Mouse (Mus musculus): Measurements from ENCODE around the gene Krtap3-1. TPM values are rescaled to one million over a fixed set of nuclear protein-coding genes. Genes with fewer than 3 reads are reported as not detected.

Gene Krtap3-1
- polyA plus RNA-seq, 1 experiment from 2014 or later, result not detected

- WGBS (ENCODE audit: insufficient replicate concordance), result 5% methylated on average over 7 of the region's 7 CpGs
- H3K27ac ChIP-seq, result no peak overlapping the region
- no peak overlapping the region for H3K9ac ChIP-seq
- DNase-seq (peak; percentile 9), ATAC-seq (ENCODE audit: low read depth) (no peak)
- H3K4me3 ChIP-seq (replicated peaks), result no peak overlapping the region
- no peaks in the 10 kb centered on the region for H3K4me1 ChIP-seq (replicated peaks)
- H3K27me3 ChIP-seq, result no peaks in the 10 kb centered on the region
- no peaks in the 10 kb centered on the region for H3K9me3 ChIP-seq (replicated peaks)
- no peaks in the 10 kb centered on the region for H3K36me3 ChIP-seq
- H3K4me2 ChIP-seq, result no peak overlapping the region
These were observed 7.7 kb upstream of the Krtap3-1 start for GRCm38 (mm10) chr11:99574106-99574505.

DNA sequence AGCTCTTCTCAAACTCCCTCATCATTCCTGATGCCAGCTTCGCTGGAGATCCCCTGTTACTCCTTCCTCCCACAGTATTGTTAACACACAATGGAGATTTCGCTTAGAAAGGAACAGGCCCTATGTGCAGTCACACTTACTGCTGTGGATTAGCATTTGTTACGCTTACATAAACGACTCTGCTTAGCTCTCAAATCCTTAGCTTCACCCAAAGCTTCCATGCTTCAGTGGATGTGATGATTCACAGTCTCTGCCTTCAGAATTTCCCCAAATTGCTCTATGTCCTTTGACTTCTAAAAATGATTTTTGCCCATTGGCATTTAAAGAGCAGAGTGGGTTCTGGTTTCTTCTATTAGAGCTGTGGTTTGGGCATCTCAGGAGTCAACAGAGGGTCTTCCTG is 6.7 kb upstream of the Krtap3-1 start:
- no peaks in the 10 kb centered on the region for H3K27me3 ChIP-seq
- H3K4me3 ChIP-seq (replicated peaks), result no peak overlapping the region
- DNase-seq (no peak), ATAC-seq (ENCODE audit: low read depth) (no peak)
- no peaks in the 10 kb centered on the region for H3K9me3 ChIP-seq (replicated peaks)
- WGBS (ENCODE audit: insufficient replicate concordance), result 60% methylated on average over 4 of the region's 4 CpGs
- H3K36me3 ChIP-seq, result no peaks in the 10 kb centered on the region
- H3K4me1 ChIP-seq (replicated peaks), result no peaks in the 10 kb centered on the region
- H3K9ac ChIP-seq, result no peak overlapping the region
- no peak overlapping the region for H3K27ac ChIP-seq
- H3K4me2 ChIP-seq, result no peak overlapping the region

DNA sequence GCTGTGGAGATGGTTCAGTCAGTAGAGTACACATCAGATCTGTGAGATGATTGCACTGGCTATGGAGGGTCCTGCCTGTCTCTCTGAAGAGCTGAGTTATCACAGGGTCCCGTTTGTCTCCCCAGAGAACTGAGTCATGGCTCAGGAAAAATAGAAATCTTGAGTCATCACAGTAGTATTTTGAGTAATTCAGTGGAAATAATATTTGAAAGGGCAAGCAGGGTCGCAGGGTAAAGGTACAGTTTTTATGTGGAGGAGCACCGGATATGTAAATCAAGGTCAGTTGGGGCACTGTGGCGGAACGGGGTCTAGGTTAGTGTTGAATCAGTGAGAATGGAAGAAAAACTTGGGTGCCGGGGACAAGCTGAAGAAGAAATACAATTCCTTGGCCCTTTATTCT is 3.9 kb downstream of the Krtap3-1 start:
- no peak overlapping the region for H3K4me3 ChIP-seq (replicated peaks)
- H3K9me3 ChIP-seq (replicated peaks), result no peaks in the 10 kb centered on the region
- no peaks in the 10 kb centered on the region for H3K4me1 ChIP-seq (replicated peaks)
- no peaks in the 10 kb centered on the region for H3K27me3 ChIP-seq
- no peaks in the 10 kb centered on the region for H3K36me3 ChIP-seq
- ATAC-seq (ENCODE audit: low read depth) (no peak), DNase-seq (no peak)
- H3K9ac ChIP-seq, result no peak overlapping the region
- H3K4me2 ChIP-seq, result no peak overlapping the region
- no peak overlapping the region for H3K27ac ChIP-seq
- 66% methylated on average over 6 of the region's 6 CpGs for WGBS (ENCODE audit: insufficient replicate concordance)

- no peaks in the 10 kb centered on the region for H3K9me3 ChIP-seq (replicated peaks)
- H3K4me2 ChIP-seq, result no peak within 1 kb of the TSS
- no peak within 1 kb of the TSS for H3K4me3 ChIP-seq (replicated peaks)
- H3K27ac ChIP-seq, result no peak within 1 kb of the TSS
- H3K36me3 ChIP-seq, result no peaks in the 10 kb centered on the region
- no peak for ATAC-seq (ENCODE audit: low read depth)
- H3K4me1 ChIP-seq (replicated peaks), result no peaks in the 10 kb centered on the region
- H3K27me3 ChIP-seq, result no peaks in the 10 kb centered on the region
- DNase-seq, result no peak
- no peak within 1 kb of the TSS for H3K9ac ChIP-seq
- WGBS (ENCODE audit: insufficient replicate concordance), result 73% methylated on average over 9 of the region's 9 CpGs
These were observed 7.1 kb downstream of the Krtap3-1 start, which contains the start of gene Gm11939 for GRCm38 (mm10) chr11:99559366-99559765. TSS of gene Gm11939 (minus strand) at chr11:99559466.

GRCm38 (mm10) chr11:99557976-99558745 is 8.3 kb downstream of the Krtap3-1 start:
- Histone ChIP-seq H3K27me3 (no peaks in the 10 kb centered on the region), H3K27ac (no peak overlapping the region), H3K36me3 (no peaks in the 10 kb centered on the region), H3K9ac (no peak overlapping the region), H3K4me2 (no peak overlapping the region), H3K4me3 (replicated peaks) (no peak overlapping the region), H3K9me3 (replicated peaks) (no peaks in the 10 kb centered on the region), H3K4me1 (replicated peaks) (no peaks in the 10 kb centered on the region)
- 65% methylated on average over 3 of the region's 3 CpGs for WGBS (ENCODE audit: insufficient replicate concordance)
- no peak for ATAC-seq (ENCODE audit: low read depth)
- no peak for DNase-seq

GRCm38 (mm10) chr11:99556753-99557152 is 9.7 kb downstream of the Krtap3-1 start, which contains the start of gene Krtap3-2:
TSS of gene Krtap3-2 (minus strand) at chr11:99556853.
- H3K4me3 ChIP-seq (replicated peaks), result no peak within 1 kb of the TSS
- no peaks in the 10 kb centered on the region for H3K9me3 ChIP-seq (replicated peaks)
- 53% methylated on average over 2 of the region's 2 CpGs for WGBS (ENCODE audit: insufficient replicate concordance)
- no peak within 1 kb of the TSS for H3K27ac ChIP-seq
- no peaks in the 10 kb centered on the region for H3K36me3 ChIP-seq
- H3K4me1 ChIP-seq (replicated peaks), result no peaks in the 10 kb centered on the region
- H3K4me2 ChIP-seq, result no peak within 1 kb of the TSS
- H3K27me3 ChIP-seq, result no peaks in the 10 kb centered on the region
- ATAC-seq (ENCODE audit: low read depth) (no peak), DNase-seq (no peak)
- H3K9ac ChIP-seq, result no peak within 1 kb of the TSS

GRCm38 (mm10) chr11:99556195-99556594 is 10.2 kb downstream of the Krtap3-1 start:
- no peak for ATAC-seq (ENCODE audit: low read depth)
- Histone ChIP-seq H3K9ac (no peak overlapping the region), H3K4me2 (no peak overlapping the region), H3K4me3 (replicated peaks) (no peak overlapping the region), H3K9me3 (replicated peaks) (no peaks in the 10 kb centered on the region), H3K36me3 (no peaks in the 10 kb centered on the region), H3K27me3 (no peaks in the 10 kb centered on the region), H3K4me1 (replicated peaks) (no peaks in the 10 kb centered on the region), H3K27ac (no peak overlapping the region)
- 54% methylated on average over 2 of the region's 2 CpGs for WGBS (ENCODE audit: insufficient replicate concordance)
- no peak for DNase-seq

- H3K36me3 ChIP-seq, result no peaks in the 10 kb centered on the region
- DNase-seq (no peak), ATAC-seq (ENCODE audit: low read depth) (no peak)
- H3K4me2 ChIP-seq, result no peak within 1 kb of the TSS
- 48% methylated on average over 4 of the region's 4 CpGs for WGBS (ENCODE audit: insufficient replicate concordance)
- H3K4me1 ChIP-seq (replicated peaks), result no peaks in the 10 kb centered on the region
- no peaks in the 10 kb centered on the region for H3K9me3 ChIP-seq (replicated peaks)
- H3K27me3 ChIP-seq, result no peaks in the 10 kb centered on the region
- H3K27ac ChIP-seq, result no peak within 1 kb of the TSS
- no peak within 1 kb of the TSS for H3K4me3 ChIP-seq (replicated peaks)
- H3K9ac ChIP-seq, result no peak within 1 kb of the TSS
These were observed 15.7 kb downstream of the Krtap3-1 start, which contains the start of gene Krtap3-3 for GRCm38 (mm10) chr11:99550765-99551164. TSS of gene Krtap3-3 (minus strand) at chr11:99550865.

GRCm38 (mm10) chr11:99547892-99548291 is 18.5 kb downstream of the Krtap3-1 start:
- no peak overlapping the region for H3K4me3 ChIP-seq (replicated peaks)
- no peaks in the 10 kb centered on the region for H3K27me3 ChIP-seq
- no peak for DNase-seq
- no peaks in the 10 kb centered on the region for H3K36me3 ChIP-seq
- no peak overlapping the region for H3K4me2 ChIP-seq
- H3K9me3 ChIP-seq (replicated peaks), result no peaks in the 10 kb centered on the region
- no peak overlapping the region for H3K9ac ChIP-seq
- no peaks in the 10 kb centered on the region for H3K4me1 ChIP-seq (replicated peaks)
- H3K27ac ChIP-seq, result no peak overlapping the region
- ATAC-seq (ENCODE audit: low read depth), result no peak

GRCm38 (mm10) chr11:99539721-99540120 is 26.7 kb downstream of the Krtap3-1 start:
- no peaks in the 10 kb centered on the region for H3K27me3 ChIP-seq
- H3K4me2 ChIP-seq, result no peak overlapping the region
- no peak for ATAC-seq (ENCODE audit: low read depth)
- 78% methylated on average over 9 of the region's 9 CpGs for WGBS (ENCODE audit: insufficient replicate concordance)
- DNase-seq, result no peak
- no peak overlapping the region for H3K27ac ChIP-seq
- 0 out of 2 replicates have a peak, but pooled peaks cover 2% of the 10 kb centered on the region for H3K9me3 ChIP-seq (replicated peaks)
- no peak overlapping the region for H3K9ac ChIP-seq
- no peak overlapping the region for H3K4me3 ChIP-seq (replicated peaks)
- H3K36me3 ChIP-seq, result no peaks in the 10 kb centered on the region
- no peaks in the 10 kb centered on the region for H3K4me1 ChIP-seq (replicated peaks)

GRCm38 (mm10) chr11:99521288-99521860 is 45.1 kb downstream of the Krtap3-1 start, which contains the start of gene Krt39:
TSS of gene Krt39 (minus strand) at chr11:99521338.
- H3K27me3 ChIP-seq, result no peaks in the 10 kb centered on the region
- no peak within 1 kb of the TSS for H3K27ac ChIP-seq
- no peaks in the 10 kb centered on the region for H3K4me1 ChIP-seq (replicated peaks)
- no peak within 1 kb of the TSS for H3K9ac ChIP-seq
- 69% methylated on average over 13 of the region's 13 CpGs for WGBS (ENCODE audit: insufficient replicate concordance)
- DNase-seq, result no peak
- no peak within 1 kb of the TSS for H3K4me3 ChIP-seq (replicated peaks)
- no peaks in the 10 kb centered on the region for H3K36me3 ChIP-seq
- 0 out of 2 replicates have a peak, but pooled peaks cover 2% of the 10 kb centered on the region for H3K9me3 ChIP-seq (replicated peaks)
- ATAC-seq (ENCODE audit: low read depth), result no peak
- no peak within 1 kb of the TSS for H3K4me2 ChIP-seq
